Mouse (Mus musculus): ENCODE results near the gene Pidd1.

GRCm38 (mm10) chr7:141408833-141409232, 35.0 kb downstream of the Pidd1 start:
- peak; percentile 96 for TF ChIP-seq CTCF (IDR thresholded peaks at IDR 0.05; ENCODE audit: low read depth, low read length)
- no peak for TF ChIP-seq POLR2A (IDR thresholded peaks at IDR 0.05; ENCODE audit: insufficient read depth, low read length)
